Mouse (Mus musculus) testis, adult 2 months (tissue): Measurements from ENCODE around the gene Tmem243. TPM values are rescaled to one million over a fixed set of nuclear protein-coding genes. Genes with fewer than 3 reads are reported as not detected.
"Not testable (repeated sequence)": the region's sequence is repeated elsewhere in the genome, so short reads cannot be mapped to it uniquely, and the experiment has no call there.

Experiments
- H3K27ac ChIP-seq: fragments of 200-500 bp; 2 replicates; pipeline ENCODE4 v1.5.1; 2012; ENCODE audit warnings: low read depth, low read length; ENCODE audit not compliant: control insufficient read depth, insufficient read depth
- H3K27me3 ChIP-seq: fragments of 200-500 bp; 2 replicates; pipeline ENCODE4 v1.6.1; 2012; ENCODE audit warnings: mild to moderate bottlenecking, low read length, moderate library complexity; ENCODE audit not compliant: control insufficient read depth, insufficient read depth
- H3K36me3 ChIP-seq: fragments of 200-500 bp; 2 replicates; pipeline ENCODE4 v1.6.1; 2012; ENCODE audit warnings: mild to moderate bottlenecking, low read length; ENCODE audit not compliant: control insufficient read depth, insufficient read depth
- H3K4me1 ChIP-seq: fragments of 200-500 bp; 2 replicates; pipeline ENCODE4 v1.6.1; 2012; ENCODE audit warnings: low read length; ENCODE audit not compliant: control insufficient read depth, insufficient read depth
- H3K4me3 ChIP-seq: fragments of 200-500 bp; 2 replicates; pipeline ENCODE4 v1.5.1; 2012; ENCODE audit warnings: low read depth, mild to moderate bottlenecking, low read length, moderate library complexity, mixed read lengths; ENCODE audit not compliant: control insufficient read depth
- CTCF ChIP-seq: fragments of 200-500 bp; IDR thresholded peaks from 2 replicates; pipeline ENCODE4 v1.5.1; 2012; ENCODE audit warnings: low read depth, mild to moderate bottlenecking, inconsistent platforms, low read length, moderate library complexity; ENCODE audit not compliant: control insufficient read depth, insufficient read depth, insufficient replicate concordance
- POLR2A ChIP-seq: fragments of 200-500 bp; IDR thresholded peaks from 2 replicates; pipeline ENCODE4 v1.6.1; 2012; ENCODE audit warnings: low read depth, mild to moderate bottlenecking, inconsistent platforms, low read length, moderate library complexity; ENCODE audit not compliant: control insufficient read depth
- polyA plus RNA-seq: library from polyadenylated mRNA; depleted of rRNA; stranded (reverse); fragments of >200 nt; gene quantifications from 2 replicates; pipeline ENCODE4 v1.2.3, GENCODE M21; 2012; rRNA removed

Gene Tmem243
- polyA plus RNA-seq, 1 experiment, result 63.9 TPM

DNA sequence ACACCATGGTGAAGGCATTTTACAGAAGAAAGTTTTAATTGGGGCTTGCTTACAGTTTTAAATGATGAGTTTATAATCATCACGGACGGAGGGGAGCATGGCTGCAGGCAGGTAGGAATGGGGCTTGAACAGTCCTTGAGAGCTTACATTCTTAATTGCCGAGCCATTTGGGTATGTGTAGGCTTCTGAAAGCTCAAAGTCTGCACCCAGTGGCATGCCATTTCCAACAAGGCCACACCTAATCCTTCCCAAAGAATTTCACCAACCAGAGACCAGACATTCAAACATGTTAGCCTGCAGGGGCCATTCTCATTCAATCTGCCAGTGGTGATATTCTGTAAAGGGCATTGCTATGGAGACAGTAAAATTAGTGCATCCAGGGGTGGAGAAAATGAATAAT, 62.9 kb downstream of the Tmem243 start:
- TF ChIP-seq POLR2A (no peak), CTCF (no peak)
- H3K36me3 ChIP-seq, result no peaks in the 10 kb centered on the region
- H3K27ac ChIP-seq, result no peak overlapping the region
- no peaks in the 10 kb centered on the region for H3K27me3 ChIP-seq
- H3K4me3 ChIP-seq, result no peak overlapping the region
- peaks cover 3% of the 10 kb centered on the region for H3K4me1 ChIP-seq

DNA sequence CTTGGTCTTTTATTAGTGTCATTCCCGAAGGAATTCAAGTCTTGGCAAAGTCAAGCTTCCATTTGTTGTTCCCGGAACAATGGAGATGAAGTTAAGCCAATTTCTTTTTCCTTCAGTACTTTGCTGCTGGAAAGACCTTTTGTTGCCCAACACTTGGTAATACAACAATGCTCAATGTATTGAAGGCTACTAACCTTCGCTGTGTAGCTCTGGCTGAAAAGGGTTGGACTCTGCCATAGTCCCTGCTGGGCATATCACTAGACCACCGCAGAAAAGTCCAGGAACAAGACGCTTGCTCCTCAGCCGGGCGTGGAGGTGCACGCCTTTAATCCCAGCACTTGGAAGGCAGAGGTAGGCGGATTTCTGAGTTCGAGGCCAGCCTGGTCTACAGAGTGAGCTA, 64.7 kb downstream of the Tmem243 start:
- not testable (repeated sequence) for H3K27me3 ChIP-seq, H3K4me3 ChIP-seq, H3K27ac ChIP-seq

DNA sequence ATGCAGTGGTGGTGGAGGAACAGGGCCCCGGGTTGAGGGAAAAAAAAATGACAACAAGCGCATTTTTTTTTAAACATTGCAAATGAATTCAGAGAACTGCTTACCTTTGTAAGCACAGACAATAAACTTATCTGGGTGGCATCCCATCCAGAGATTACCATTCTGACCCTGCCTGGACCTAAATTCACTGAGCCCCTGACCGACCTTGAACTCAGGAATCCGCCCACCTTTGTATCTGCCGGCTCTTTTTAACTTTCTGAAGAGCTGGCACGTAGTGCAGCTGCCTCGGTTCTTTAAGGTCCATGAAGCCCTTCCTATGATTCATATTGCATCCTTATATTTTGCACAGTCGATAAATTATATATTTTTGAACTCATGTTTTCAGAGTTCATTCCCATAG, 65.9 kb downstream of the Tmem243 start:
- Histone ChIP-seq H3K4me1 (peaks cover 3% of the 10 kb centered on the region), H3K27me3 (no peaks in the 10 kb centered on the region), H3K4me3 (no peak overlapping the region), H3K36me3 (no peaks in the 10 kb centered on the region), H3K27ac (no peak overlapping the region)
- TF ChIP-seq CTCF (no peak), POLR2A (no peak)

More for the DNA sequence above, 64.7 kb downstream of the Tmem243 start:
- not testable (repeated sequence) for H3K4me1 ChIP-seq, H3K36me3 ChIP-seq

DNA sequence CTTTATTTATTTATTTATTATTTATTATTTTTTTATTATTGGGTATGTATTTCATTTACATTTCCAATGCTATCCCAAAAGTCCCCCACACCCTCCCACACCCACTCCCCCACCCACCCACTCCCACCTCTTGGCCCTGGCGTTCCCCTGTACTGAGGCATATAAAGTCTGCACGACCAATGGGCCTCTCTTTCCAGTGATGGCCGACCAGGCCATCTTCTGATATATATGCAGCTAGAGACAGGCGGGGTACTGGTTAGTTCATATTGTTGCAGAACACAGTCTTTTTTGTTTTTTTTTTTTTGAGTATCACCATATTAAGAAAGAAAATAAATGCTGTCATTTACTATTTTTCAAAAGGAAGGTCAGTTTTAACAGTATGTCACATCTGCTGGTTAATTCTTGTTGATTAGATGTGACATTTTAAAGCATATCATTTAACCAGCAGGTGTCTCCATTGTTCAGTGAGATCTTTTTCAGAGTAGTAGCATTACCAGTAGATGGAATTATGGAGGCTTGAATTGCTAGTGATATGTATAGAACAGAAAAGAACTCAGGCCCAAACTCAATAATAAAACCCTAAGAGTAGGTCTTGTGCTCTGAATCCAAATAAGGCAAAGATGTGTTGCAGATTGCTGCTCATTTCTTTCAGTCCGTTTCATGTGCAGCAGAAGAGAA, 69.0 kb downstream of the Tmem243 start:
- not testable (repeated sequence) for H3K4me3 ChIP-seq, H3K27me3 ChIP-seq, H3K4me1 ChIP-seq, H3K27ac ChIP-seq, H3K36me3 ChIP-seq

DNA sequence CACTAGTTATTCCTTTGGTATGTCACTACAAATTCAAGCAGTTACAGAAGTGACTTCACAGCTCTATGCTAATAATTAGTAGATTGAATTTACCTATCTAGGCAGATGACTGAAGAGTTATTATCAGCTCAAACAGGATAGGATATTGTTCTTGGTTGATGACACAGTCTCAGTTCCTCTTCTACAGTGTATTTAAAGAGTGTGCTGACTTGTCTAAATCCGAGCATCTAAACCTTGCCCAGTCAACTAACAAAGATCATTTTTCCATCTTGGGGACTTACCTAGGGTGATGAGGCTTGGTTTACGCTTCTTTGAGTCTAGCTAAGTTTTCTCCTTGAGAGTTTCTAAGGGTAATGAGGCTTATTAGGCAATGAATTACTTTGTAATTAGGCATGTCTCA, 72.8 kb downstream of the Tmem243 start:
- no peak for TF ChIP-seq POLR2A
- no peak overlapping the region for H3K27ac ChIP-seq
- no peaks in the 10 kb centered on the region for H3K36me3 ChIP-seq
- no peaks in the 10 kb centered on the region for H3K4me1 ChIP-seq
- no peak overlapping the region for H3K4me3 ChIP-seq
- H3K27me3 ChIP-seq, result no peaks in the 10 kb centered on the region

DNA sequence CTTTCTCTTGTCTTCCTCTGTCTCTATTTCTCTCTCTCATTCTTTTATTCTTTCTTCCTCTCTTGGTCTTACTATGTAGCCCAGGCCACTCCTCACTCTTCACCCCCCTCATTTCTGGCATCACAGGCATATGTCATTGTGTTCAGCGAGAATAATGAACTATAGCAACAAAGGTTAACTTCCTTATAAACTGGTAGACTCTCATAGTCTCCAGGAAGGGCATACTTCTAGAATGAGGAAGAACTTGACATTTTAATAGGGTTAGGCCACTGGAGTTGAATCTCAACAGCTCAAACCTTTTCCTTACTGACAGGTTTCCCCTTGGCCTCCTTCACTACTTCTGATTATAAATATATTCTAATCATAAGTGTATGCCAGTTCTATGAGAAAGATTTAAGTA, 86.0 kb downstream of the Tmem243 start:
- Histone ChIP-seq H3K36me3 (no peaks in the 10 kb centered on the region), H3K27me3 (no peaks in the 10 kb centered on the region), H3K4me3 (no peak overlapping the region), H3K27ac (no peak overlapping the region), H3K4me1 (no peaks in the 10 kb centered on the region)
- TF ChIP-seq POLR2A (no peak), CTCF (no peak)

Other genes with a start within 250 kb of the Tmem243 start
- 0.51 and 0.89 TPM in 2 replicates for gene Abcb4, start 207.0 kb upstream of the Tmem243 start, polyA plus RNA-seq
- 3.0 and 3.8 TPM in 2 replicates for gene Crot, start 103.3 kb upstream of the Tmem243 start, polyA plus RNA-seq
- gene Dmtf1, start 61.1 kb downstream of the Tmem243 start, polyA plus RNA-seq, result 12.8 and 16.8 TPM in 2 replicates
- gene 9330182L06Rik, start 165.4 kb downstream of the Tmem243 start, polyA plus RNA-seq, result 0.54 and 0.81 TPM in 2 replicates